Mouse (Mus musculus): Measurements from ENCODE around the gene Trmt44. TPM values are rescaled to one million over a fixed set of nuclear protein-coding genes. Genes with fewer than 3 reads are reported as not detected.
A peak's percentile ranks its signal among the peaks of the same experiment; 100 is the strongest.

The Trmt44 gene
- polyA plus RNA-seq, 1 experiment = 4.8 TPM

- peaks cover 2% of the 10 kb centered on the region; the same call in 1 of the 2 replicates for H3K36me3 ChIP-seq (ENCODE audit: control insufficient read depth, insufficient read depth, low read length)
- no peak overlapping the region for H3K27ac ChIP-seq (ENCODE audit: control insufficient read depth, insufficient read depth, low read depth, low read length)
- H3K4me3 ChIP-seq (ENCODE audit: control insufficient read depth, low read depth, low read length) = no peak overlapping the region
Observed at GRCm38 (mm10) chr5:35557946-35558621, 16.8 kb downstream of the Trmt44 start.

GRCm38 (mm10) chr5:35556393-35556792 lies 18.5 kb downstream of the Trmt44 start:
- TF ChIP-seq POLR2A (IDR thresholded peaks at IDR 0.05; ENCODE audit: control insufficient read depth, low read depth, low read length) = no peak
- TF ChIP-seq CTCF (IDR thresholded peaks at IDR 0.05; ENCODE audit: control insufficient read depth, insufficient read depth, insufficient replicate concordance, low read depth, low read length) = no peak
- H3K4me3 ChIP-seq (ENCODE audit: control insufficient read depth, low read depth, low read length) = no peak overlapping the region
- no peak overlapping the region for H3K27ac ChIP-seq (ENCODE audit: control insufficient read depth, insufficient read depth, low read depth, low read length)
- no peaks in the 10 kb centered on the region for H3K36me3 ChIP-seq (ENCODE audit: control insufficient read depth, insufficient read depth, low read length)
- H3K4me1 ChIP-seq (ENCODE audit: control insufficient read depth, insufficient read depth, low read length) = no peaks in the 10 kb centered on the region
- H3K27me3 ChIP-seq (ENCODE audit: control insufficient read depth, insufficient read depth, low read length) = no peaks in the 10 kb centered on the region

More at GRCm38 (mm10) chr5:35557946-35558621, 16.8 kb downstream of the Trmt44 start:
- TF ChIP-seq CTCF (IDR thresholded peaks at IDR 0.05; ENCODE audit: control insufficient read depth, insufficient read depth, insufficient replicate concordance, low read depth, low read length) (peak; percentile 2; the same call in 1 of the 2 replicates), POLR2A (IDR thresholded peaks at IDR 0.05; ENCODE audit: control insufficient read depth, low read depth, low read length) (no peak)
- H3K4me1 ChIP-seq (ENCODE audit: control insufficient read depth, insufficient read depth, low read length) = no peaks in the 10 kb centered on the region
- H3K27me3 ChIP-seq (ENCODE audit: control insufficient read depth, insufficient read depth, low read length) = no peaks in the 10 kb centered on the region

GRCm38 (mm10) chr5:35552838-35553539 lies 21.9 kb downstream of the Trmt44 start:
- H3K4me3 ChIP-seq (ENCODE audit: control insufficient read depth, low read depth, low read length) = no peak overlapping the region
- no peak overlapping the region for H3K27ac ChIP-seq (ENCODE audit: control insufficient read depth, insufficient read depth, low read depth, low read length)
- no peaks in the 10 kb centered on the region for H3K36me3 ChIP-seq (ENCODE audit: control insufficient read depth, insufficient read depth, low read length)
- no peak for TF ChIP-seq POLR2A (IDR thresholded peaks at IDR 0.05; ENCODE audit: control insufficient read depth, low read depth, low read length)
- TF ChIP-seq CTCF (IDR thresholded peaks at IDR 0.05; ENCODE audit: control insufficient read depth, insufficient read depth, insufficient replicate concordance, low read depth, low read length) = no peak
- H3K27me3 ChIP-seq (ENCODE audit: control insufficient read depth, insufficient read depth, low read length) = no peaks in the 10 kb centered on the region
- H3K4me1 ChIP-seq (ENCODE audit: control insufficient read depth, insufficient read depth, low read length) = no peaks in the 10 kb centered on the region

GRCm38 (mm10) chr5:35551855-35552837 lies 22.7 kb downstream of the Trmt44 start:
- no peak overlapping the region for H3K27ac ChIP-seq (ENCODE audit: control insufficient read depth, insufficient read depth, low read depth, low read length)
- H3K4me3 ChIP-seq (ENCODE audit: control insufficient read depth, low read depth, low read length) = no peak overlapping the region
- no peaks in the 10 kb centered on the region for H3K4me1 ChIP-seq (ENCODE audit: control insufficient read depth, insufficient read depth, low read length)
- no peak for TF ChIP-seq POLR2A (IDR thresholded peaks at IDR 0.05; ENCODE audit: control insufficient read depth, low read depth, low read length)
- TF ChIP-seq CTCF (IDR thresholded peaks at IDR 0.05; ENCODE audit: control insufficient read depth, insufficient read depth, insufficient replicate concordance, low read depth, low read length) = no peak
- H3K27me3 ChIP-seq (ENCODE audit: control insufficient read depth, insufficient read depth, low read length) = no peaks in the 10 kb centered on the region
- H3K36me3 ChIP-seq (ENCODE audit: control insufficient read depth, insufficient read depth, low read length) = no peaks in the 10 kb centered on the region

- no peak overlapping the region for H3K4me3 ChIP-seq (ENCODE audit: control insufficient read depth, low read depth, low read length)
- no peaks in the 10 kb centered on the region for H3K36me3 ChIP-seq (ENCODE audit: control insufficient read depth, insufficient read depth, low read length)
- H3K27ac ChIP-seq (ENCODE audit: control insufficient read depth, insufficient read depth, low read depth, low read length) = no peak overlapping the region
- H3K27me3 ChIP-seq (ENCODE audit: control insufficient read depth, insufficient read depth, low read length) = no peaks in the 10 kb centered on the region
- TF ChIP-seq CTCF (IDR thresholded peaks at IDR 0.05; ENCODE audit: control insufficient read depth, insufficient read depth, insufficient replicate concordance, low read depth, low read length) = no peak
- no peak for TF ChIP-seq POLR2A (IDR thresholded peaks at IDR 0.05; ENCODE audit: control insufficient read depth, low read depth, low read length)
- peaks cover 3% of the 10 kb centered on the region; the same call in 1 of the 2 replicates for H3K4me1 ChIP-seq (ENCODE audit: control insufficient read depth, insufficient read depth, low read length)
Observed at GRCm38 (mm10) chr5:35546127-35546526, 28.7 kb downstream of the Trmt44 start.

- Histone ChIP-seq H3K27ac (ENCODE audit: control insufficient read depth, insufficient read depth, low read depth, low read length) (peak overlapping the region; percentile 16; the same call in 1 of the 2 replicates), H3K4me1 (ENCODE audit: control insufficient read depth, insufficient read depth, low read length) (peaks cover 3% of the 10 kb centered on the region; the same call in 1 of the 2 replicates), H3K36me3 (ENCODE audit: control insufficient read depth, insufficient read depth, low read length) (no peaks in the 10 kb centered on the region), H3K27me3 (ENCODE audit: control insufficient read depth, insufficient read depth, low read length) (no peaks in the 10 kb centered on the region), H3K4me3 (ENCODE audit: control insufficient read depth, low read depth, low read length) (no peak overlapping the region)
- TF ChIP-seq POLR2A (IDR thresholded peaks at IDR 0.05; ENCODE audit: control insufficient read depth, low read depth, low read length) (no peak), CTCF (IDR thresholded peaks at IDR 0.05; ENCODE audit: control insufficient read depth, insufficient read depth, insufficient replicate concordance, low read depth, low read length) (no peak)
Observed at GRCm38 (mm10) chr5:35541059-35541790, 33.6 kb downstream of the Trmt44 start.
